Mouse (Mus musculus) ES-Bruce4 (cell line): ENCODE measurements around the gene Lrrc8c.

Experiments
- CTCF ChIP-seq: IDR thresholded peaks from one replicate; pipeline ENCODE4 v1.8.1; 2011; ENCODE audit warnings: low read depth, low read length
- EP300 ChIP-seq: IDR thresholded peaks from 2 replicates; pipeline ENCODE4 v1.6.1; 2011; ENCODE audit warnings: low read depth, low read length; ENCODE audit not compliant: insufficient read depth
- POLR2A ChIP-seq: IDR thresholded peaks from one replicate; pipeline ENCODE4 v1.8.1; 2011; ENCODE audit warnings: low read length; ENCODE audit not compliant: insufficient read depth

GRCm38 (mm10) chr5:105651561-105651991 is 132.4 kb downstream of the Lrrc8c start:
- TF ChIP-seq CTCF = no peak
- TF ChIP-seq EP300 = no peak
- no peak for TF ChIP-seq POLR2A
